Mouse (Mus musculus): Measurements from ENCODE around the gene Pid1.

The Pid1 gene

GRCm38 (mm10) chr1:84363967-84364366 lies at the start of gene Pid1:
TSS of gene Pid1 (minus strand) at chr1:84364180.
- DNase-seq (ENCODE audit: low read depth, low spot score): no peak

- no peak for DNase-seq (ENCODE audit: low read depth, low spot score)
Observed at GRCm38 (mm10) chr1:84409514-84409913, 45.5 kb upstream of the Pid1 start.

GRCm38 (mm10) chr1:84408873-84409272 lies 44.9 kb upstream of the Pid1 start:
- DNase-seq (ENCODE audit: low read depth, low spot score): no peak

GRCm38 (mm10) chr1:84406891-84407290 lies 42.9 kb upstream of the Pid1 start:
- DNase-seq (ENCODE audit: low read depth, low spot score): no peak

- no peak for DNase-seq (ENCODE audit: low read depth, low spot score)
Observed at GRCm38 (mm10) chr1:84405551-84406290, 41.7 kb upstream of the Pid1 start.

GRCm38 (mm10) chr1:84404880-84405279 lies 40.9 kb upstream of the Pid1 start:
- DNase-seq (ENCODE audit: low read depth, low spot score): no peak

GRCm38 (mm10) chr1:84402154-84402553 lies 38.2 kb upstream of the Pid1 start:
- DNase-seq (ENCODE audit: low read depth, low spot score): no peak

GRCm38 (mm10) chr1:84399671-84400070 lies 35.7 kb upstream of the Pid1 start:
- DNase-seq (ENCODE audit: low read depth, low spot score): no peak

GRCm38 (mm10) chr1:84399118-84399517 lies 35.1 kb upstream of the Pid1 start:
- DNase-seq (ENCODE audit: low read depth, low spot score): no peak

- DNase-seq (ENCODE audit: low read depth, low spot score): no peak
Observed at GRCm38 (mm10) chr1:84396787-84397186, 32.8 kb upstream of the Pid1 start.

- DNase-seq (ENCODE audit: low read depth, low spot score): no peak
Observed at GRCm38 (mm10) chr1:84395928-84396327, 31.9 kb upstream of the Pid1 start.

- no peak for DNase-seq (ENCODE audit: low read depth, low spot score)
Observed at GRCm38 (mm10) chr1:84390961-84391360, 27.0 kb upstream of the Pid1 start.

- DNase-seq (ENCODE audit: low read depth, low spot score): no peak
Observed at GRCm38 (mm10) chr1:84387616-84388015, 23.6 kb upstream of the Pid1 start.

GRCm38 (mm10) chr1:84386481-84387146 lies 22.6 kb upstream of the Pid1 start:
- peak; percentile 43 for DNase-seq (ENCODE audit: low read depth, low spot score)

- DNase-seq (ENCODE audit: low read depth, low spot score): no peak
Observed at GRCm38 (mm10) chr1:84382709-84383108, 18.7 kb upstream of the Pid1 start.

GRCm38 (mm10) chr1:84382064-84382463 lies 18.1 kb upstream of the Pid1 start:
- no peak for DNase-seq (ENCODE audit: low read depth, low spot score)

- no peak for DNase-seq (ENCODE audit: low read depth, low spot score)
Observed at GRCm38 (mm10) chr1:84380895-84381294, 16.9 kb upstream of the Pid1 start.

- no peak for DNase-seq (ENCODE audit: low read depth, low spot score)
Observed at GRCm38 (mm10) chr1:84367733-84368132, 3.8 kb upstream of the Pid1 start.

- no peak for DNase-seq (ENCODE audit: low read depth, low spot score)
Observed at GRCm38 (mm10) chr1:84366553-84366952, 2.6 kb upstream of the Pid1 start.

GRCm38 (mm10) chr1:84362709-84363617 lies 1.0 kb downstream of the Pid1 start:
- no peak for DNase-seq (ENCODE audit: low read depth, low spot score)

GRCm38 (mm10) chr1:84362209-84362608 lies 1.8 kb downstream of the Pid1 start:
- no peak for DNase-seq (ENCODE audit: low read depth, low spot score)

- DNase-seq (ENCODE audit: low read depth, low spot score): no peak
Observed at GRCm38 (mm10) chr1:84361389-84361788, 2.6 kb downstream of the Pid1 start.

Measured in brain, embryonic 18.5 days (tissue).